Mouse (Mus musculus): ENCODE results near the gene Mamstr. TPM values are rescaled to one million over a fixed set of nuclear protein-coding genes. Genes with fewer than 3 reads are reported as not detected.
"Not testable (repeated sequence)": the region's sequence is repeated elsewhere in the genome, so short reads cannot be mapped to it uniquely, and the experiment has no call there.

Gene Mamstr
- polyA plus RNA-seq, 1 experiment, result 3.2 TPM

GRCm38 (mm10) chr7:45642503-45643255 lies 2.9 kb downstream of the Mamstr start:
- TF ChIP-seq POLR2A (IDR thresholded peaks at IDR 0.05; ENCODE audit: borderline replicate concordance, extremely low read depth, insufficient read depth, insufficient read length, poor library complexity, severe bottlenecking) (no peak), CTCF (IDR thresholded peaks at IDR 0.05; ENCODE audit: borderline replicate concordance, extremely low read depth, insufficient read depth, insufficient read length) (no peak)
- no peak for DNase-seq (ENCODE audit: low read depth)

GRCm38 (mm10) chr7:45643441-45644178 lies 3.8 kb downstream of the Mamstr start:
- DNase-seq (ENCODE audit: low read depth), result peak; percentile 100
- peak; percentile 74; the same call in 1 of the 2 replicates for TF ChIP-seq POLR2A (IDR thresholded peaks at IDR 0.05; ENCODE audit: borderline replicate concordance, extremely low read depth, insufficient read depth, insufficient read length, poor library complexity, severe bottlenecking)
- TF ChIP-seq CTCF (IDR thresholded peaks at IDR 0.05; ENCODE audit: borderline replicate concordance, extremely low read depth, insufficient read depth, insufficient read length), result no peak

GRCm38 (mm10) chr7:45644183-45644582 lies 4.4 kb downstream of the Mamstr start:
- TF ChIP-seq CTCF (IDR thresholded peaks at IDR 0.05; ENCODE audit: borderline replicate concordance, extremely low read depth, insufficient read depth, insufficient read length), result no peak
- TF ChIP-seq POLR2A (IDR thresholded peaks at IDR 0.05; ENCODE audit: borderline replicate concordance, extremely low read depth, insufficient read depth, insufficient read length, poor library complexity, severe bottlenecking), result no peak
- DNase-seq (ENCODE audit: low read depth), result peak; percentile 89

DNA sequence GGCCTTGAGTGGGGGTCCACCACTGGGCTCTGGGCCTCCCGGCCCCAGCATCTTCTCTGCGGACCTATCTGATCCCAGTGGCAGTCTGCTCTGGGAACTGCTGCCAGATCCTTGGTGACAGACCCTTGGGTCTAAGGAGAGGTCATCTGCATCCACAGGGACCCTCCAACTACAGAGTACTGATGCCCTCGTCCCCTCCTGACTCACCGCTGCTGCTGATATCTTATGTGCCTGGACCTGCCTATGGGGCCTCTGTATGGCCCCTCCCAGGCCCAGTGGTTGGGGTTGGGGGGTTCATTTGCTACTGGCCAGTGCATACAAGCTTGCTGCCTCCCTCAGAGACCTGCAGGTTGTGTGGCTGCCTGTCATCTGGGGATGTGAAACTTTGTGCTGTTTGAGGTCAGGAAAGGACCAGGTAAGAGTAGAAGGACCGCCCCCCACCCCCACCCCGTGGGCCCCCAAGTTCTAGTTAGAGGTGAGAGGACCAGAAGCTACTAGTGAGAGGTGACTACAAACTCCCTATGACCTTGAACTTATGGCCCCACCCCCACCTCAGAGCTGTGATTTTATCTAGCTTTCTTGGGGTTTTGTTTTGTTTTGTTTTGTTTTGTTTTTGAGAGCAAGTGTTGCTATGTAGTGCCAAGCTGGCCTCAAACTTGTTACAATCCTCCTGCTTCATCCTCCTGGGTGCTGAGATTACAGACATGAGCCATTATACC lies 5.3 kb downstream of the Mamstr start:
- no peak for DNase-seq (ENCODE audit: low read depth)
- no peak for TF ChIP-seq CTCF (IDR thresholded peaks at IDR 0.05; ENCODE audit: borderline replicate concordance, extremely low read depth, insufficient read depth, insufficient read length)
- no peak for TF ChIP-seq POLR2A (IDR thresholded peaks at IDR 0.05; ENCODE audit: borderline replicate concordance, extremely low read depth, insufficient read depth, insufficient read length, poor library complexity, severe bottlenecking)

- TF ChIP-seq CTCF (IDR thresholded peaks at IDR 0.05; ENCODE audit: borderline replicate concordance, extremely low read depth, insufficient read depth, insufficient read length) (no peak), POLR2A (IDR thresholded peaks at IDR 0.05; ENCODE audit: borderline replicate concordance, extremely low read depth, insufficient read depth, insufficient read length, poor library complexity, severe bottlenecking) (no peak)
These were observed 5.8 kb downstream of the Mamstr start for GRCm38 (mm10) chr7:45645591-45645971.

GRCm38 (mm10) chr7:45646671-45647070 lies 6.9 kb downstream of the Mamstr start:
- DNase-seq (ENCODE audit: low read depth), result no peak
- TF ChIP-seq POLR2A (IDR thresholded peaks at IDR 0.05; ENCODE audit: borderline replicate concordance, extremely low read depth, insufficient read depth, insufficient read length, poor library complexity, severe bottlenecking) (no peak), CTCF (IDR thresholded peaks at IDR 0.05; ENCODE audit: borderline replicate concordance, extremely low read depth, insufficient read depth, insufficient read length) (no peak)

More at GRCm38 (mm10) chr7:45645591-45645971, 5.8 kb downstream of the Mamstr start:
- DNase-seq (ENCODE audit: low read depth), result no peak

DNA sequence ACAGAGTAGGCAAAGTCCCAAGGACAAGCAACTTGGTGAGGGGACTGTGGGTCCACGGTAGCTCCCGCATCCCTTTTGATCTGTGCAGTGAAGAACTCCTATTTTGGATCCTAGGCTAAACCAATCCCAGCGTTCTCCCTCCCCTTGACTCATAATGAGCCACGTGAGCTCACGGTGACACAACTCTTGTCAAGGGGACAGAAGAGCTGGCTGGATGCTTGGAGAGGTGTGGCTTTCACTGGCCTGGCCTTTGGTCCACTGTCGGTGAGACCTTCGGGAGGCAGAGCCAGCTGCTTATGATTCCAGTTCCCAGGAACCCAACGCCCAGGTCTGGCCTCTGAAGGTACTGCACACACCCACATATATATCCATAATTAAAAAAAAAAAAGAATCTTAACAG lies 9.6 kb downstream of the Mamstr start:
- TF ChIP-seq CTCF (IDR thresholded peaks at IDR 0.05; ENCODE audit: borderline replicate concordance, extremely low read depth, insufficient read depth, insufficient read length) (no peak), POLR2A (IDR thresholded peaks at IDR 0.05; ENCODE audit: borderline replicate concordance, extremely low read depth, insufficient read depth, insufficient read length, poor library complexity, severe bottlenecking) (no peak)
- no peak for DNase-seq (ENCODE audit: low read depth)

DNA sequence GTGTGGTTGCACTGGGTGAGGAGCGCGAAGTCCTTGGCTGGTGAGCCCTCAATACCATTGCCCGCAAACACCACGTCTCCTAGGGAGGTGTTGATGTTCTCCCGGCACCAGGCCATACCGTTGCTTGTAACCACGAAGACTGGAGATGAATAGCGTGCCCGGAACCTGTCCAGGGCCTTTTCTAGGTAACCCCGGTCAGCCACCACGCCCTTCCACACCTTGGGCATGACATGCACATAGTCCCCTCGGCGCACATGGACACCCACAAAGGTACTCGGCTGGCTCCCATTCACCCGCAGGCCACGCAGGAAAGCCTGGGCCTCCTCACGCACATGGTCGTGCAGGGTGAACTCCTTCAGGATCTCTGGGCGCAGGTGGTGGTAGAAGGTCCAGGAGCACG lies 10.7 kb downstream of the Mamstr start:
- DNase-seq (ENCODE audit: low read depth), result not testable (repeated sequence)

- DNase-seq (ENCODE audit: low read depth), result peak; percentile 61
- no peak for TF ChIP-seq POLR2A (IDR thresholded peaks at IDR 0.05; ENCODE audit: borderline replicate concordance, extremely low read depth, insufficient read depth, insufficient read length, poor library complexity, severe bottlenecking)
- TF ChIP-seq CTCF (IDR thresholded peaks at IDR 0.05; ENCODE audit: borderline replicate concordance, extremely low read depth, insufficient read depth, insufficient read length), result no peak
These were observed 14.8 kb downstream of the Mamstr start for GRCm38 (mm10) chr7:45654424-45655047.

- no peak for TF ChIP-seq POLR2A (IDR thresholded peaks at IDR 0.05; ENCODE audit: borderline replicate concordance, extremely low read depth, insufficient read depth, insufficient read length, poor library complexity, severe bottlenecking)
- no peak for TF ChIP-seq CTCF (IDR thresholded peaks at IDR 0.05; ENCODE audit: borderline replicate concordance, extremely low read depth, insufficient read depth, insufficient read length)
These were observed 21.1 kb downstream of the Mamstr start for GRCm38 (mm10) chr7:45660746-45661478.

DNA sequence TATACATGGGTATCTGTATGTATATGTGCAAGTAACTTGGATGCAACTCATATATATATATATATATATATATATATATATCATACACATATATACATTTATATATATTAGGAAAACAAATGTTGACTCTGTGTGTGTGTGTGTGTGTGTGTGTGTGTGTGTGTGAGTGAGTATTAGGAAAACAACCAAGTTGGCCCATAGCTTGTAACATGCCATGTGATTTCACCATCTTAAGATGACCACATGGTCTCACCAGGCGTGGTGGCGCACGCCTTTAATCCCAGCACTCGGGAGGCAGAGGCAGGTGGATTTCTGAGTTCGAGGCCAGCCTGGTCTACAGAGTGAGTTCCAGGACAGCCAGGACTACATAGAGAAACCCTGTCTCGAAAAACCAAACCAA lies 21.9 kb downstream of the Mamstr start:
- not testable (repeated sequence) for DNase-seq (ENCODE audit: low read depth)

More at GRCm38 (mm10) chr7:45660746-45661478, 21.1 kb downstream of the Mamstr start:
- DNase-seq (ENCODE audit: low read depth), result no peak
